Mouse (Mus musculus): Measurements from ENCODE around the gene Bckdk. TPM values are rescaled to one million over a fixed set of nuclear protein-coding genes. Genes with fewer than 3 reads are reported as not detected.

Bckdk gene
- polyA plus RNA-seq, 1 experiment from 2014 or later, result 99.1 TPM

GRCm38 (mm10) chr7:127875627-127876001 is 28.3 kb upstream of the Bckdk start:
- H3K27ac ChIP-seq (replicated peaks; ENCODE audit: low read depth, low read length), result peak overlapping the region; percentile 96
- H3K4me3 ChIP-seq (ENCODE audit: low read depth, low read length), result peak overlapping the region; percentile 93
- ATAC-seq (replicated peaks; ENCODE audit: insufficient number of reproducible peaks, low FRiP score, low TSS enrichment, low read depth), result peak; percentile 96
- DNase-seq (ENCODE audit: low spot score), result peak; percentile 99
- no peaks in the 10 kb centered on the region for H3K9me3 ChIP-seq (replicated peaks; ENCODE audit: control insufficient read depth, low read length)
- 0% methylated on average over 43 of the region's 43 CpGs for WGBS
- peak overlapping the region; percentile 99 for H3K9ac ChIP-seq (replicated peaks; ENCODE audit: low read length)
- peak overlapping the region; percentile 70 for H3K4me2 ChIP-seq (ENCODE audit: low read depth, low read length)
- H3K4me1 ChIP-seq (ENCODE audit: control insufficient read depth, insufficient read depth, low read length), result no peaks in the 10 kb centered on the region
- H3K36me3 ChIP-seq (replicated peaks; ENCODE audit: control insufficient read depth, insufficient read depth, low read depth, low read length), result peaks cover 19% of the 10 kb centered on the region
- H3K27me3 ChIP-seq (ENCODE audit: control insufficient read depth, insufficient read depth, low read length), result no peaks in the 10 kb centered on the region

- no peaks in the 10 kb centered on the region for H3K27me3 ChIP-seq (ENCODE audit: control insufficient read depth, insufficient read depth, low read length)
- H3K9ac ChIP-seq (replicated peaks; ENCODE audit: low read length), result peak within 1 kb of the TSS; percentile 99
- no peaks in the 10 kb centered on the region for H3K9me3 ChIP-seq (replicated peaks; ENCODE audit: control insufficient read depth, low read length)
- peak; percentile 87 for ATAC-seq (replicated peaks; ENCODE audit: insufficient number of reproducible peaks, low FRiP score, low TSS enrichment, low read depth)
- peaks cover 22% of the 10 kb centered on the region for H3K36me3 ChIP-seq (replicated peaks; ENCODE audit: control insufficient read depth, insufficient read depth, low read depth, low read length)
- H3K4me3 ChIP-seq (ENCODE audit: low read depth, low read length), result peak within 1 kb of the TSS; percentile 93
- peak; percentile 92 for DNase-seq (ENCODE audit: low spot score)
- peak within 1 kb of the TSS; percentile 96 for H3K27ac ChIP-seq (replicated peaks; ENCODE audit: low read depth, low read length)
- H3K4me2 ChIP-seq (ENCODE audit: low read depth, low read length), result peak within 1 kb of the TSS; percentile 70
- H3K4me1 ChIP-seq (ENCODE audit: control insufficient read depth, insufficient read depth, low read length), result no peaks in the 10 kb centered on the region
- WGBS, result 0% methylated on average over 41 of the region's 41 CpGs
Measured at GRCm38 (mm10) chr7:127876041-127876466, 27.8 kb upstream of the Bckdk start, which contains the start of gene Zfp646. TSS of gene Zfp646 (plus strand) at chr7:127876221.

GRCm38 (mm10) chr7:127876467-127877348 is 27.2 kb upstream of the Bckdk start, which contains the start of gene Zfp668:
TSS of gene Zfp668 (minus strand) at chr7:127876828.
- peak within 1 kb of the TSS; percentile 96 for H3K27ac ChIP-seq (replicated peaks; ENCODE audit: low read depth, low read length)
- H3K4me2 ChIP-seq (ENCODE audit: low read depth, low read length), result peak within 1 kb of the TSS; percentile 70
- H3K27me3 ChIP-seq (ENCODE audit: control insufficient read depth, insufficient read depth, low read length), result no peaks in the 10 kb centered on the region
- peak; percentile 53 for ATAC-seq (replicated peaks; ENCODE audit: insufficient number of reproducible peaks, low FRiP score, low TSS enrichment, low read depth)
- H3K4me1 ChIP-seq (ENCODE audit: control insufficient read depth, insufficient read depth, low read length), result no peaks in the 10 kb centered on the region
- peak within 1 kb of the TSS; percentile 99 for H3K9ac ChIP-seq (replicated peaks; ENCODE audit: low read length)
- WGBS, result under 1% methylated on average over 60 of the region's 60 CpGs
- peak within 1 kb of the TSS; percentile 93 for H3K4me3 ChIP-seq (ENCODE audit: low read depth, low read length)
- peak; percentile 97 for DNase-seq (ENCODE audit: low spot score)
- no peaks in the 10 kb centered on the region for H3K9me3 ChIP-seq (replicated peaks; ENCODE audit: control insufficient read depth, low read length)
- H3K36me3 ChIP-seq (replicated peaks; ENCODE audit: control insufficient read depth, insufficient read depth, low read depth, low read length), result peaks cover 28% of the 10 kb centered on the region

- Histone ChIP-seq H3K36me3 (replicated peaks; ENCODE audit: control insufficient read depth, insufficient read depth, low read depth, low read length) (peaks cover 41% of the 10 kb centered on the region), H3K4me3 (ENCODE audit: low read depth, low read length) (no peak overlapping the region), H3K27me3 (ENCODE audit: control insufficient read depth, insufficient read depth, low read length) (no peaks in the 10 kb centered on the region), H3K4me2 (ENCODE audit: low read depth, low read length) (no peak overlapping the region), H3K4me1 (ENCODE audit: control insufficient read depth, insufficient read depth, low read length) (no peaks in the 10 kb centered on the region), H3K9me3 (replicated peaks; ENCODE audit: control insufficient read depth, low read length) (no peaks in the 10 kb centered on the region), H3K27ac (replicated peaks; ENCODE audit: low read depth, low read length) (no peak overlapping the region), H3K9ac (replicated peaks; ENCODE audit: low read length) (no peak overlapping the region)
- 98% methylated on average over 9 of the region's 9 CpGs for WGBS
- DNase-seq (ENCODE audit: low spot score), result no peak
- ATAC-seq (replicated peaks; ENCODE audit: insufficient number of reproducible peaks, low FRiP score, low TSS enrichment, low read depth), result no peak
Measured at GRCm38 (mm10) chr7:127879301-127879700, 24.6 kb upstream of the Bckdk start.

GRCm38 (mm10) chr7:127880431-127880830 is 23.5 kb upstream of the Bckdk start:
- H3K36me3 ChIP-seq (replicated peaks; ENCODE audit: control insufficient read depth, insufficient read depth, low read depth, low read length), result peaks cover 44% of the 10 kb centered on the region

GRCm38 (mm10) chr7:127885951-127886350 is 17.9 kb upstream of the Bckdk start:
- ATAC-seq (replicated peaks; ENCODE audit: insufficient number of reproducible peaks, low FRiP score, low TSS enrichment, low read depth) (no peak), DNase-seq (ENCODE audit: low spot score) (no peak)
- no peak overlapping the region for H3K4me2 ChIP-seq (ENCODE audit: low read depth, low read length)
- no peak overlapping the region for H3K27ac ChIP-seq (replicated peaks; ENCODE audit: low read depth, low read length)
- H3K4me3 ChIP-seq (ENCODE audit: low read depth, low read length), result no peak overlapping the region
- 64% methylated on average over 6 of the region's 6 CpGs for WGBS
- no peaks in the 10 kb centered on the region for H3K9me3 ChIP-seq (replicated peaks; ENCODE audit: control insufficient read depth, low read length)
- H3K9ac ChIP-seq (replicated peaks; ENCODE audit: low read length), result no peak overlapping the region
- peaks cover 31% of the 10 kb centered on the region for H3K36me3 ChIP-seq (replicated peaks; ENCODE audit: control insufficient read depth, insufficient read depth, low read depth, low read length)
- no peaks in the 10 kb centered on the region for H3K4me1 ChIP-seq (ENCODE audit: control insufficient read depth, insufficient read depth, low read length)
- no peaks in the 10 kb centered on the region for H3K27me3 ChIP-seq (ENCODE audit: control insufficient read depth, insufficient read depth, low read length)

More at GRCm38 (mm10) chr7:127880431-127880830, 23.5 kb upstream of the Bckdk start:
- Histone ChIP-seq H3K4me1 (ENCODE audit: control insufficient read depth, insufficient read depth, low read length) (no peaks in the 10 kb centered on the region), H3K4me3 (ENCODE audit: low read depth, low read length) (no peak overlapping the region), H3K9ac (replicated peaks; ENCODE audit: low read length) (no peak overlapping the region), H3K27ac (replicated peaks; ENCODE audit: low read depth, low read length) (no peak overlapping the region), H3K27me3 (ENCODE audit: control insufficient read depth, insufficient read depth, low read length) (no peaks in the 10 kb centered on the region), H3K9me3 (replicated peaks; ENCODE audit: control insufficient read depth, low read length) (no peaks in the 10 kb centered on the region), H3K4me2 (ENCODE audit: low read depth, low read length) (no peak overlapping the region)
- no peak for DNase-seq (ENCODE audit: low spot score)
- no peak for ATAC-seq (replicated peaks; ENCODE audit: insufficient number of reproducible peaks, low FRiP score, low TSS enrichment, low read depth)
- 83% methylated on average over 12 of the region's 12 CpGs for WGBS

GRCm38 (mm10) chr7:127886551-127886950 is 17.3 kb upstream of the Bckdk start:
- Histone ChIP-seq H3K9ac (replicated peaks; ENCODE audit: low read length) (no peak overlapping the region), H3K4me2 (ENCODE audit: low read depth, low read length) (no peak overlapping the region), H3K9me3 (replicated peaks; ENCODE audit: control insufficient read depth, low read length) (no peaks in the 10 kb centered on the region), H3K4me1 (ENCODE audit: control insufficient read depth, insufficient read depth, low read length) (no peaks in the 10 kb centered on the region), H3K4me3 (ENCODE audit: low read depth, low read length) (no peak overlapping the region), H3K27me3 (ENCODE audit: control insufficient read depth, insufficient read depth, low read length) (no peaks in the 10 kb centered on the region), H3K27ac (replicated peaks; ENCODE audit: low read depth, low read length) (no peak overlapping the region), H3K36me3 (replicated peaks; ENCODE audit: control insufficient read depth, insufficient read depth, low read depth, low read length) (peaks cover 25% of the 10 kb centered on the region)
- 91% methylated on average over 6 of the region's 6 CpGs for WGBS
- DNase-seq (ENCODE audit: low spot score) (no peak), ATAC-seq (replicated peaks; ENCODE audit: insufficient number of reproducible peaks, low FRiP score, low TSS enrichment, low read depth) (no peak)

GRCm38 (mm10) chr7:127887191-127887590 is 16.7 kb upstream of the Bckdk start:
- Histone ChIP-seq H3K9ac (replicated peaks; ENCODE audit: low read length) (no peak overlapping the region), H3K27ac (replicated peaks; ENCODE audit: low read depth, low read length) (no peak overlapping the region), H3K4me1 (ENCODE audit: control insufficient read depth, insufficient read depth, low read length) (no peaks in the 10 kb centered on the region), H3K4me3 (ENCODE audit: low read depth, low read length) (no peak overlapping the region), H3K27me3 (ENCODE audit: control insufficient read depth, insufficient read depth, low read length) (no peaks in the 10 kb centered on the region), H3K4me2 (ENCODE audit: low read depth, low read length) (no peak overlapping the region), H3K36me3 (replicated peaks; ENCODE audit: control insufficient read depth, insufficient read depth, low read depth, low read length) (peaks cover 19% of the 10 kb centered on the region), H3K9me3 (replicated peaks; ENCODE audit: control insufficient read depth, low read length) (no peaks in the 10 kb centered on the region)
- ATAC-seq (replicated peaks; ENCODE audit: insufficient number of reproducible peaks, low FRiP score, low TSS enrichment, low read depth) (no peak), DNase-seq (ENCODE audit: low spot score) (no peak)
- 83% methylated on average over 8 of the region's 8 CpGs for WGBS

Measured in embryonic facial prominence, embryonic 11.5 days (tissue).